Mouse (Mus musculus): ENCODE measurements at regions not wholly inside any gene's neighbourhood (a gene's known extent, or its start where the extent isn't known, plus 50 kb on each side); places are given as distances from the start of the nearest gene placed in this dataset.

GRCm38 (mm10) chr3:52756816-52757215, 260.2 kb downstream of the Cog6 start:
- no peak for DNase-seq (ENCODE audit: low read depth)

GRCm38 (mm10) chr3:52756006-52756405, 261.0 kb downstream of the Cog6 start:
- no peak for DNase-seq (ENCODE audit: low read depth)

- no peak for DNase-seq (ENCODE audit: low read depth)
Observed at GRCm38 (mm10) chr3:52754978-52755377, 262.1 kb downstream of the Cog6 start.

- no peak for DNase-seq (ENCODE audit: low read depth)
Observed at GRCm38 (mm10) chr3:52754401-52754800, 262.6 kb downstream of the Cog6 start.

- no peak for DNase-seq (ENCODE audit: low read depth)
Observed at GRCm38 (mm10) chr3:52746917-52747316, 270.1 kb downstream of the Cog6 start.

- DNase-seq (ENCODE audit: low read depth): peak; percentile 9
Observed at GRCm38 (mm10) chr3:52744334-52744733, 272.7 kb downstream of the Cog6 start.

GRCm38 (mm10) chr3:52740466-52741026, 276.5 kb downstream of the Cog6 start:
- no peak for DNase-seq (ENCODE audit: low read depth)

- no peak for DNase-seq (ENCODE audit: low read depth)
Observed at GRCm38 (mm10) chr3:52739526-52739925, 277.5 kb downstream of the Cog6 start.

GRCm38 (mm10) chr3:52738386-52738785, 278.7 kb downstream of the Cog6 start:
- DNase-seq (ENCODE audit: low read depth): no peak

GRCm38 (mm10) chr3:52735939-52736338, 281.1 kb downstream of the Cog6 start:
- no peak for DNase-seq (ENCODE audit: low read depth)

- DNase-seq (ENCODE audit: low read depth): no peak
Observed at GRCm38 (mm10) chr3:52731941-52732340, 285.1 kb downstream of the Cog6 start.

- no peak for DNase-seq (ENCODE audit: low read depth)
Observed at GRCm38 (mm10) chr3:52731491-52731890, 285.5 kb downstream of the Cog6 start.

- DNase-seq (ENCODE audit: low read depth): no peak
Observed at GRCm38 (mm10) chr3:52729731-52730130, 287.3 kb downstream of the Cog6 start.

GRCm38 (mm10) chr3:52728860-52729259, 288.2 kb downstream of the Cog6 start:
- no peak for DNase-seq (ENCODE audit: low read depth)

- no peak for DNase-seq (ENCODE audit: low read depth)
Observed at GRCm38 (mm10) chr3:52728426-52728825, 288.6 kb downstream of the Cog6 start.

- no peak for DNase-seq (ENCODE audit: low read depth)
Observed at GRCm38 (mm10) chr3:52724354-52724753, 292.7 kb downstream of the Cog6 start.

GRCm38 (mm10) chr3:52722946-52723345, 294.1 kb downstream of the Cog6 start:
- no peak for DNase-seq (ENCODE audit: low read depth)

GRCm38 (mm10) chr3:52719181-52719580, 297.9 kb downstream of the Cog6 start:
- no peak for DNase-seq (ENCODE audit: low read depth)

GRCm38 (mm10) chr3:52717324-52717723, 299.7 kb downstream of the Cog6 start:
- no peak for DNase-seq (ENCODE audit: low read depth)

- DNase-seq (ENCODE audit: low read depth): peak; percentile 9
Observed at GRCm38 (mm10) chr3:52712151-52712550, 304.9 kb downstream of the Cog6 start.

GRCm38 (mm10) chr3:52711133-52711532, 305.9 kb downstream of the Cog6 start:
- DNase-seq (ENCODE audit: low read depth): no peak

- DNase-seq (ENCODE audit: low read depth): no peak
Observed at GRCm38 (mm10) chr3:52708746-52709145, 308.3 kb downstream of the Cog6 start.

- DNase-seq (ENCODE audit: low read depth): peak; percentile 11
Observed at GRCm38 (mm10) chr3:52708301-52708700, 308.7 kb downstream of the Cog6 start.

- no peak for DNase-seq (ENCODE audit: low read depth)
Observed at GRCm38 (mm10) chr3:52706626-52707025, 310.4 kb downstream of the Cog6 start.

GRCm38 (mm10) chr3:52703751-52704150, 313.3 kb downstream of the Cog6 start:
- no peak for DNase-seq (ENCODE audit: low read depth)

Measured in fibroblast of lung, adult 2 months (primary cell).